Comparison of ENCODE assay signal across 1 mouse cellular context in genomic region chr15:81932951-81933470, GRCm38 (mm10).
TF ChIP-seq lines count a peak whose summit lies in the region.

No protein-coding gene starts in this region.

TF ChIP-seq in myocyte, 11 proteins besides CTCF, POLR2A, EP300 and RAD21 (continued from another document):
- TF ChIP-seq MYOG (IDR thresholded peaks at IDR 0.05; ENCODE audit: control insufficient read depth in 1 of 3, insufficient read depth in 1 of 3, insufficient read length in 2 of 3, low read depth in 2 of 3) (peak; percentile 44 to 88 (median 74)), MYOD1 (IDR thresholded peaks at IDR 0.05; ENCODE audit: control insufficient read depth in 1 of 3, insufficient read length in 2 of 3, low read depth in 2 of 3) (peak; percentile 16 to 95 (median 77))
